Mouse (Mus musculus): ENCODE results near the gene Slc44a3.

DNA sequence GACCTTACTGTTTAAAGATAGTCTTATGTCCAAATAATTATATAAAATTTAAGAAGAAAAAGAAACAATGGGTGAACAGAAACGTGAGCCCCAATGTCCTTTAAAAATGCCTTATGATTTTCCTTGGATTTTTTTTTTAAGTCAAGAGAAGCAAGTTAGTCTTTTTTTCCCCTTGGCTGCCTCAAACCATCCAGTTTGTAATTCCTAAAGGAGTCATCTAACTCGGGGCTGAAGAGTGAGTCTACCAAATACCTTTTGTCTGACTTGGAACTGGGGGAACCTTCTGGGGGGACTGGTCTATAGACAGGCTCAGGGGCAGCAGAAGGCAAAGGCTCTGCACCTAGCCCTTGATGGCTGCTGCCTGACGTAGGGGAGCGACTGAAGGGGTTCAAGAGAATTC is 42.2 kb upstream of the Slc44a3 start:
- no peak for TF ChIP-seq CTCF (IDR thresholded peaks at IDR 0.05; ENCODE audit: borderline replicate concordance, insufficient read depth, low read depth, low read length)
- TF ChIP-seq POLR2A (IDR thresholded peaks at IDR 0.05; ENCODE audit: borderline replicate concordance, insufficient read depth, low read length), result no peak
